Mouse (Mus musculus): ENCODE results near the gene Krt16.
A peak's percentile ranks its signal among the peaks of the same experiment; 100 is the strongest.

DNA sequence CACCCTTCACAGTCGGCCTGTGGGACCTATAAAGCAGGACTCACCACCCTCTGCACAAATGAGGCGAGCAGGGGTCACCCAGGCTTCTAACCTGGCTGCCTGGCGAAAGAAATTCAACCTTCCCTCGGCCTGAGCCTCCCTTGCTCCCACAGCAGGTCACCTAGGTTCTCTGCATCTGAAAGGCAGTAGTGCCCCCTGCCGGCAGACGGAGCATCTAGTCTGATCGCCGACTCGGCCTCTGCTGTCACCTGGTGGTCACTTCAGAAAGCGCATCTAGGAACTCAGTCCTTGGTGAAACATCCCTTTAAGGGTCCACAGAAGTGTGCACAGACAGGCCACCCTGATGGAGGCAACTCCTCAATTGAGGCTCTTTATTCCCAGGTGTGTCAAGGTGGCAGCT lies 46.6 kb upstream of the Krt16 start:
- TF ChIP-seq CTCF (IDR thresholded peaks at IDR 0.05; ENCODE audit: insufficient read depth, low read length), result peak; percentile 100
- no peak for TF ChIP-seq POLR2A (IDR thresholded peaks at IDR 0.05; ENCODE audit: borderline replicate concordance, extremely low read depth, low read depth, low read length)

Data from lung, adult 2 months (tissue).